Mouse (Mus musculus) spleen, adult 2 months (tissue): ENCODE results near the gene Orc1.

ENCODE experiments used
- CTCF ChIP-seq: fragments of 200-500 bp; IDR thresholded peaks from 2 replicates; pipeline ENCODE4 v1.5.1; 2011; ENCODE audit warnings: mild to moderate bottlenecking, inconsistent platforms; ENCODE audit not compliant: insufficient read depth, insufficient read length, insufficient replicate concordance; ENCODE audit errors: extremely low read depth
- POLR2A ChIP-seq: fragments of 200-500 bp; IDR thresholded peaks from 2 replicates; pipeline ENCODE4 v1.6.1; 2011; ENCODE audit warnings: low read depth, low read length, inconsistent platforms

- TF ChIP-seq POLR2A (no peak), CTCF (no peak)
Observed at GRCm38 (mm10) chr4:108630096-108630495, 50.9 kb downstream of the Orc1 start.
